8 mouse cellular contexts compared by ENCODE assay signal in genomic region chr5:142936336-142936719, GRCm38 (mm10). TPM values are rescaled to one million over a fixed set of nuclear protein-coding genes. Genes with fewer than 3 reads are reported as not detected.
DNase-seq lines count a peak whose midpoint lies in the region; ATAC-seq and TF ChIP-seq lines count a peak whose summit lies in the region.

No protein-coding gene starts in this region.

- WGBS in lung, embryonic 15.5 days = 1% methylated on average over 17 of the region's 17 CpGs

- peak; percentile 85 for TF ChIP-seq RAD21 in MEL (IDR thresholded peaks at IDR 0.05; ENCODE audit: low read depth, low read length)

- H3K27me3 ChIP-seq in MEL (ENCODE audit: control insufficient read depth in 1 of 2, insufficient read depth in 2 of 2, low read length in 2 of 2) = no peaks in the 10 kb centered on the region
- no peaks in the 10 kb centered on the region for H3K27me3 ChIP-seq in lung, embryonic 15.5 days

- peak; percentile 82 for DNase-seq in MEL (ENCODE audit: low read depth, low spot score)
- DNase-seq in cerebellum, adult 8-10 months = peak; percentile 85
- peak; percentile 78 for DNase-seq in forelimb bud, embryonic 11.5 days (ENCODE audit: low read depth, low spot score)
- peak; percentile 76 for DNase-seq in layer of hippocampus, adult 9-10 months (ENCODE audit: low spot score)
- DNase-seq in ovary, adult 18-20 months (ENCODE audit: low spot score) = peak; percentile 41
- DNase-seq in thymus, postnatal 0 days (ENCODE audit: low spot score) = peak; percentile 76

- peak overlapping the region; percentile 51 for H3K4me2 ChIP-seq in lung, embryonic 15.5 days

- no peak for TF ChIP-seq EP300 in MEL (IDR thresholded peaks at IDR 0.05; ENCODE audit: low read depth in 1 of 2, low read length in 2 of 2)

- TF ChIP-seq CTCF in MEL (IDR thresholded peaks at IDR 0.05 in 2 of 3, conservative IDR thresholded peaks at IDR 0.05 in 1 of 3; ENCODE audit: control insufficient read depth in 1 of 3, insufficient read depth in 1 of 3, low read depth in 2 of 3, low read length in 3 of 3, poor library complexity in 1 of 3, severe bottlenecking in 1 of 3) = peak; percentile 86 to 98 (median 89)

- H3K79me2 ChIP-seq in MEL (ENCODE audit: control insufficient read depth, insufficient read depth, low read length, poor library complexity) = no peaks in the 10 kb centered on the region

- no peak for TF ChIP-seq POLR2A in MEL (IDR thresholded peaks at IDR 0.05; ENCODE audit: control insufficient read depth in 1 of 2, insufficient read depth in 1 of 2, low read depth in 1 of 2, low read length in 2 of 2, poor library complexity in 1 of 2)

- H3K27ac ChIP-seq in MEL (ENCODE audit: control insufficient read depth, low read depth, low read length) = no peak overlapping the region
- peak overlapping the region; percentile 7 for H3K27ac ChIP-seq in lung, embryonic 15.5 days

- H3K4me1 ChIP-seq in MEL (ENCODE audit: control insufficient read depth in 1 of 2, insufficient read depth in 2 of 2, low read length in 2 of 2) = peaks cover 0 to 13% of the 10 kb centered on the region in 2 experiments; a peak in 2 of 4 replicates
- peaks cover 16% of the 10 kb centered on the region; the same call in 1 of the 2 replicates for H3K4me1 ChIP-seq in lung, embryonic 15.5 days

- peak overlapping the region; percentile 49 to 51 for H3K4me3 ChIP-seq in MEL (ENCODE audit: control insufficient read depth in 1 of 2, insufficient read depth in 1 of 2, low read depth in 2 of 2, low read length in 2 of 2)
- H3K4me3 ChIP-seq in lung, embryonic 15.5 days = peak overlapping the region; percentile 15

- H3K9me3 ChIP-seq in MEL (replicated peaks; ENCODE audit: insufficient read depth, low read length) = no peaks in the 10 kb centered on the region
- no peaks in the 10 kb centered on the region for H3K9me3 ChIP-seq in lung, embryonic 15.5 days

- ATAC-seq in hematopoietic stem cell, adult 5-6 weeks (replicated peaks in 1 of 2; ENCODE audit: insufficient read depth in 1 of 2, low FRiP score in 2 of 2, low TSS enrichment in 1 of 2, low read depth in 1 of 2, poor library complexity in 2 of 2, severe bottlenecking in 2 of 2) = peak; percentile 68 to 72
- no peak for ATAC-seq in lung, embryonic 15.5 days (ENCODE audit: borderline replicate concordance, extremely low read depth, low FRiP score, low TSS enrichment)

- peaks cover 0 to 8% of the 10 kb centered on the region in 2 experiments; a peak in 2 of 4 replicates for H3K36me3 ChIP-seq in MEL (ENCODE audit: control insufficient read depth in 1 of 2, insufficient read depth in 2 of 2, low read length in 2 of 2)
- H3K36me3 ChIP-seq in lung, embryonic 15.5 days = no peaks in the 10 kb centered on the region

- peak overlapping the region; percentile 48 for H3K9ac ChIP-seq in MEL (ENCODE audit: control insufficient read depth, low read depth, low read length, poor library complexity, severe bottlenecking)
- peak overlapping the region; percentile 35 for H3K9ac ChIP-seq in lung, embryonic 15.5 days

TF ChIP-seq in MEL, 35 proteins besides CTCF, POLR2A, EP300 and RAD21:
- TF ChIP-seq MAX (IDR thresholded peaks at IDR 0.05; ENCODE audit: low read length) (no peak), SMC3 (IDR thresholded peaks at IDR 0.05; ENCODE audit: low read depth, low read length) (peak; percentile 91), NRF1 (IDR thresholded peaks at IDR 0.05; ENCODE audit: insufficient read depth, low read depth, low read length, poor library complexity, severe bottlenecking) (no peak), JUND (IDR thresholded peaks at IDR 0.05; ENCODE audit: low read depth, low read length) (no peak), ZC3H11A (IDR thresholded peaks at IDR 0.05; ENCODE audit: low read depth, low read length) (peak; percentile 80), MAZ (IDR thresholded peaks at IDR 0.05; ENCODE audit: low read depth, low read length) (peak; percentile 75; the same call in 1 of the 2 replicates), ETS1 (IDR thresholded peaks at IDR 0.05; ENCODE audit: low read depth, low read length) (0 out of 2 replicates have a peak, but pooled peaks have one; percentile 6), MYB (IDR thresholded peaks at IDR 0.05; ENCODE audit: low read depth, low read length) (no peak), USF2 (IDR thresholded peaks at IDR 0.05; ENCODE audit: borderline replicate concordance in 1 of 2, insufficient read depth in 1 of 2, low read depth in 1 of 2, low read length in 2 of 2) (no peak)

RNA-seq across cellular contexts. Expression of gene Fscn1, which starts 23.8 kb away (rescaled TPM):
- not detected in 2 replicates for total RNA-seq in MEL (2012; rRNA removed)
- polyA plus RNA-seq in MEL (2012; ENCODE audit: insufficient read depth in 1 of 2, insufficient read length in 2 of 2, low read depth in 1 of 2, low replicate concordance in 2 of 2, missing spikeins in 1 of 2) = not detected
- 6.3 and 7.0 TPM in 2 replicates for total RNA-seq in hematopoietic stem cell, adult 5-6 weeks (2017)
- polyA plus RNA-seq in lung, embryonic 15.5 days (2015; fragmentation: Nextera tagmentation; extraction: Ambion mirVana) = 240 and 246 TPM in 2 replicates
- 33.5 and 37.0 TPM in 2 replicates for polyA plus RNA-seq in thymus, postnatal 0 days (2015; fragmentation: Nextera tagmentation; extraction: Ambion mirVana)

RNA-seq across cellular contexts. Expression of gene Actb, which starts 29.8 kb away (rescaled TPM):
- total RNA-seq in MEL (2012; rRNA removed) = 3,019 and 3,042 TPM in 2 replicates
- polyA plus RNA-seq in MEL (2012; ENCODE audit: insufficient read depth in 1 of 2, insufficient read length in 2 of 2, low read depth in 1 of 2, low replicate concordance in 2 of 2, missing spikeins in 1 of 2) = 1,000 to 10,000 TPM; 1,403 to 4,417 TPM
- 2,681 and 4,323 TPM in 2 replicates for total RNA-seq in hematopoietic stem cell, adult 5-6 weeks (2017)
- 15,606 and 16,851 TPM in 2 replicates for polyA plus RNA-seq in lung, embryonic 15.5 days (2015; fragmentation: Nextera tagmentation; extraction: Ambion mirVana)
- polyA plus RNA-seq in thymus, postnatal 0 days (2015; fragmentation: Nextera tagmentation; extraction: Ambion mirVana) = 27,108 and 27,970 TPM in 2 replicates

RNA-seq across cellular contexts. Expression of gene Fbxl18, which starts 41.1 kb away (rescaled TPM):
- 3.9 and 4.6 TPM in 2 replicates for total RNA-seq in MEL (2012; rRNA removed)
- polyA plus RNA-seq in MEL (2012; ENCODE audit: insufficient read depth in 1 of 2, insufficient read length in 2 of 2, low read depth in 1 of 2, low replicate concordance in 2 of 2, missing spikeins in 1 of 2) = 1 to 10 TPM in 1 of 2 experiments, not detected in 1; 7.4 TPM
- 1.8 and 5.8 TPM in 2 replicates for total RNA-seq in hematopoietic stem cell, adult 5-6 weeks (2017)
- 11.1 and 13.5 TPM in 2 replicates for polyA plus RNA-seq in lung, embryonic 15.5 days (2015; fragmentation: Nextera tagmentation; extraction: Ambion mirVana)
- 4.7 and 5.9 TPM in 2 replicates for polyA plus RNA-seq in thymus, postnatal 0 days (2015; fragmentation: Nextera tagmentation; extraction: Ambion mirVana)

Comparison
In these comparisons a context has a peak if more than half of its experiments do, and no peak if none do; other contexts are left out.
1. RNA of gene Fscn1, which starts 23.8 kb away (polyA plus RNA-seq): 240 to 246 TPM in lung, embryonic 15.5 days and 33.5 to 37.0 TPM in thymus, postnatal 0 days; not detected in MEL; every median in the first group is over 10 times any median in the second.
2. Peak in every context shown above with its lines, with median percentiles within 50 percentile points of each other: DNase-seq.